Mouse (Mus musculus) testis, postnatal 10 days (tissue): ENCODE data around the gene Stmnd1.
"Not testable (repeated sequence)": the region's sequence is repeated elsewhere in the genome, so short reads cannot be mapped to it uniquely, and the experiment has no call there.

Source experiments
- DNase-seq: peaks from one replicate; pipeline ENCODE4 v3.0.0; 2021; ENCODE audit warnings: low spot score

Gene Stmnd1

GRCm38 (mm10) chr13:46273453-46274110 is at the start of gene Stmnd1:
Stmnd1 (plus strand) TSS chr13:46273721.
- peak; percentile 45 for DNase-seq

GRCm38 (mm10) chr13:46226956-46227355 is 46.6 kb upstream of the Stmnd1 start:
- no peak for DNase-seq

DNA sequence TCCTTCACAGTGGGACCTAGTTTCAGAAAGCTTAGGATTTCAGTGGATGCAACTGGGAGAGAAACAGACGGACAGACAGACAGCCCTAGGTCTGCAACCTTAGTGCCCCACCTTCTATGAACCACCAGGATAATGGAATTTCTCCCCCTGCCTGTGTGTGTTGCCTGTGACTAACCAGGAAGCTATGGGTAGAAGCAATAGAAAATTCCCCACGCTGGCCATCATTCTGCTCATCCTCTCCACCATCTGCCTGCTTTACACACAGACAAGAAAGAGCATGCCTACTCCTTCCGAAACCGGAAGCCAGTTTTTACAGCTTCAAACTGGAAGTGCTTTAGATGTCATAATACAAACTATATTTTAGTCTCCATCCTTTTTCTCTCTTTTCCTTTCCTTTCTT is 46.0 kb upstream of the Stmnd1 start:
- DNase-seq = no peak

DNA sequence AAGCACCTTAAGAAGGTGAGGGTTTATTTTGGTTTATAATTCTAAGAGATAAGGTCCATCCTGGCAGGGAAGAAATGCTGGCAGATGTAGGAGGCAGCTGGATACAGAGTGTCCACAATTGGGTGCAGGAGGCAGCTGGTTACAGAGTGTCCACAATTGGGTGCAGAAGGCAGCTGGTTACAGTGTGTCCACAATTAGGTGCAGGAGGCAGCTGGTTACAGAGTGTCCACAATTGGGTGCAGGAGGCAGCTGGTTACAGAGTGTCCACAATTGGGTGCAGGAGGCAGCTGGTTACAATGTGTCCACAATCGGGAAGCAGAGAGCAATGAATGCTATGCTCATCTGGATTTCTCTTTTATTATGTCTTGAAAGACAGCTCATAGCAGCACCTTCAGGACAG is 44.8 kb upstream of the Stmnd1 start:
- DNase-seq = not testable (repeated sequence)

DNA sequence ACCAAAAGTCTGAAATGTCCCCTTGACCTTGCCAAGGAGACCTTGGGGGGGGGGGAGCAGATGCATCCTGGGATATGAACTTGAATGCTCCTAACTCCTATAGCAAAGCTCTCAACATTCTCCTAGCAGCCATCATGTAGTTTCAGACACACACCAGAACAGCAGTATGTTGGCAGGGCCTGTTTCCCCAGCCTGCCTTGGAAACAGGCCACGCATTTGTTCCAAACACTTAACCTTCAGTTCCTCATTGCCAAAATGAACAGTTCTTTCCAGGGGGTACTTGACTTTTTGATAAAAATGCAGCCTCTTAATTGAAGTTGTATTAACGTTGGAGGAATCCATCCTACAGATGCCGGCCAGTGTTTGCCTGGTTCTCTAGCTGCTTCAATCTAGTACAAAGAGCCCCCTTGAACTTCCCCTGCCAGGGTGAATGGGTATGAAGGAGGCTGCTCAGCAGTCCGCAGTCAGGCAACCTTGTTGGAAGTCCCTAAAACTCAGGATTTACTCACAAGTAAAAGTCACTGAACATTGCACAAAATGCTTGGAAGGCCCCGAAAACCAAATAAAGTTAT is 41.9 kb upstream of the Stmnd1 start:
- DNase-seq = no peak

DNA sequence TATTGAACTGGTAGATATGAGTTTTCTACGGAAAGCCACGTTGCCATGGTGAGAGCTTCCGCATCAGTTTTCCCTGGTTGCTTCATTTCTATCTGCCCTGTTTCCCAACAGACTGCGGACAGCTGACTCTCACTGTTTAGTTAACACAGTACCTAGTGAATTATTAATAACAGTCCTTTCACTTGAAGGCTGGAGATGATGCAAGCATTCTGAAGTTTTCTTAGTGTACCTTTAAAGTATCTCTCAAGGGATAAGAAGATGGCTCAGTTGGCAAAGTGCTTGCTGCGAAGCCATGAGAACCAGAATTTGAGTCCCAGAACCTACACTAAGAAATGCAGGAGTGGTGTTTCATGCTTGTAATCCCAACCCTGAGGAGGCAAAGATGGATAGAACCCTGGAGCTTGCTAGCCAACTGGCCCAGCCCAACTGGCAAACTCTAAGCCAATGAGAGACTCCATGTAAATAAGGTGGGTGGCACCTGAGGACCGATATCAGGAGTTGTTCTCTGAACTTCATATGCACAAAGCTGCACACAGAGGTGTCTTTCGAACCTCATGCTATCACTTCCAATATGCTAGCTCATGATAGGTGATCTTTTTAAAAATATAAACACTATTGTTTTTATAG is 35.7 kb upstream of the Stmnd1 start:
- no peak for DNase-seq

- DNase-seq = no peak
These were observed 34.7 kb upstream of the Stmnd1 start for GRCm38 (mm10) chr13:46238796-46239195.

DNA sequence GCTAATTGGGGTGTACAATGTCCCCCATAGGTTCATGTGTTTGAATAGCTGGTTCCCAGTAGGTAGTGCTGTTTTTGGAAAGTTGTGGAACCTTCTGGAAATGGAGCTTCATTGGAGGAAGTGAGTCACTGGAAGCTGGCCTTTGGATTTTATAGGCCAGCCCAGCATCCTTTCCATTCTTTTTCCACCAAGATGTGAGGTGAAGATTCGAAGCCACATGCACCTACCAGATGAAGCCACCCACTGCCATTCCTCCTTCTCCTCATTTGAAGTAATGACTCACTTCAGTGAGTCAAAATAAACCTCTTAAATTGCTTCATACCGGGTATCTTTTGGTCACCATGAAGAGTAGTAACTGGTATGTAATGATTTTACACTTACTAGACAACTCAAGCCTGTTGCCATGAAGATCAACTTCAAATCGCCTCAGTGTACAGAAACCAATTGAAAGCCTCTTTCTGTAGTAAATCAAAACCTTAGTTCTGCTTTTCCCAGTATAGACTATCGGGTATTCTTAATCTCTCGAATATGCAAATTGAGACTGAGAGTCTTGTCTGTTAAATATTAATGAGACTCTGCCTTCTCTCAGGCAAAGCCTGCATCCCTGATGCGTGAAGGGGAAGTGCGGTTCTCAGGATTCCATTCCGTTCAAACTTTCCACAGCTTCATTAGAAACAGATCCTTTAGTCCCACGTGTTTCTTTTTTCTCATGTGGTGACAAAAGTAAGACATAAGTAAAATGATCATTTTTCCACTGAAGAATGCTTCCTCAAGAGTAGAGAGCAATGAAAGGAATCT is 31.9 kb upstream of the Stmnd1 start:
- no peak for DNase-seq

DNA sequence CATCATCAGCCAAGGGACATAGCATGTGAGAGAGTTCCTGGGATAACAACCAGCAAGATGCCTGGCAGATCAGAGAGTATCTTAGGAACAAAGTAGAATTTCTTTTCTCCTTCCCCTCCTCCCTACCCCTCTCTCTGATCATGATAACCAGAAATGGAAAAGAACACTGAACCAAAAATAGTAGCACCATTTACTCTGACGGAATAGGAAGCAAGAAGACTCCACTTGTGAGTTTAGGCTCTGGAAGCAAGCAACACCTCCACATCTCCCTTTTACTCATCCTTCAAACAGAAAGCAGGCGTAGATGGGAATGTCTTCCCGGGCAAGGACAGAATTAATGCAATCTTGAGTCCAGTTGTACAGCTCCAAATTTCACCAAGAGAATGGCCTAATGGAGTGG is 19.8 kb upstream of the Stmnd1 start:
- DNase-seq = no peak

DNA sequence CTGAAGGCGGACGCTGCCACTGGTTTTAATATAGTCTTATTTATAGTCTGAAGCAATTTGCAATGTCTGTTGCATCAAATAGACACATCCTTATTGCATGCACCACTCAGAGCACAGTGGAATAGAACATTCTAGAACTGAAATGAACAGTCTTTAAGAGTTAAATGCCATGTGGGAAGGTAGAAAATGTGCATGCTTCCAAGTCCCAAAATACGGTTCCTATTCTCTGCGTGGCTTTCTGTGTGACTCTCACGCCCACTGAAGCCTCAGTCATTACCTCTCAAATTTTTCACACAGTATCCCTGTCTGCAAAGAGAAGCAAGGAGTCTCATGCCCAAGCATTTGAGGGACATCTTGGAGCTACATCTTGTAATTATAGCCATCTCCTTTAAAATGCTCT is 19.4 kb upstream of the Stmnd1 start:
- DNase-seq = no peak

DNA sequence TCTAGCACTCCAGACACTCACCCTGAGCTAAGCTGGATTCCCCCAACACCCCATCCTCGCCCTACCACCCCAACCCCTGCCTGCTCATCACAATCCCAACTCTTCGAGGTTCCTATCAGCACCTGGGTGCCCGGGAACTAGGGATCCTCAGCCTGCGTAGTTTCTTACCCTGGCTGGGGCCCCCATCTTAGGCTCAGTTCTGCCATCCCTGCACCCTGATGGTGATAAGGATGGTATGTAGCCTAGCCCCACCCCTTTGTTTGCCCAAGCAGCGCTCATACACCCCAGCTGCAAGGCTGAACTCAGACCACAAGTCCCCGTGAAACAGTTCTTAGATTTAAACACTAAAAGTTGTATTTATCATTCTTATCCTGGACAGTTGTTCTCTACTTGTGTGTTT is 17.9 kb upstream of the Stmnd1 start:
- DNase-seq = no peak

DNA sequence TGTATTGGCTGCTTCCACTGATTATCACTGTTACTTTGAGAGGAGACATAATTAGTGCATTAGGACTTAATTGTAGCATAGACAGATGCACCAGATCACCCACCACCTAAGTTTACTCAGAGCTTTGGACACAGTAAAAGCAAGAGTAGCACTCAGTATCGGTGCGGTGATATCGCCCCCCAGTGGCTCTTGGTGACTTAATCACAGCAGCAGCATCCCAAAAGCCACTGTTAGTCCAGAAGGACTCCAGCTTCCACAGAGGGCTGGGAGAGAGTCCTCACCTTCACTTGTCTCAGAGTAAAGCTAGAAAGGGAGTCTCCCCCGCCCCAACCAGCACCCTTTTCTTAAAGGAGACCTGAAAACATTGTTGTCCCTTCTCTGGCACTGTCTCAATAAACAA is 15.7 kb upstream of the Stmnd1 start:
- DNase-seq = peak; percentile 83

GRCm38 (mm10) chr13:46259526-46259925 is 14.0 kb upstream of the Stmnd1 start:
- DNase-seq = no peak

GRCm38 (mm10) chr13:46261244-46261643 is 12.3 kb upstream of the Stmnd1 start:
- DNase-seq = no peak

DNA sequence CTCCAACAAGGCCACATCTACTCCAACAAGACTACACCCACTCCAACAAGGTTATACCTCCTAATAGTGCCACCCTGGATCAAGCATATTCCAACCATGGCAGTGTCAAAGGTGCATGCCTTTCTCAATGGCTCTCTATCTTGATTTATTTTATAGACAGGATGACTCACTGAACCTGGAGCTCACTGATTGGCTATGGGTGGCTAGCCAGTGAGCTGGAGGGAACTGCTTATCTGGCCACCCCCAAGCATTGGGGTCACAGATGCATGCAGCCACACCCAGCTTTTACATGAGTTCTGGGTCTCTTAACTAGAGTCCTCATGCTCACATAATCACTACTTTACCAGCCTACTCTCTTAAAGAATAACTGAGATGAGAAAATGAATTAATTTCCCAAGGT is 5.7 kb upstream of the Stmnd1 start:
- DNase-seq = no peak

DNA sequence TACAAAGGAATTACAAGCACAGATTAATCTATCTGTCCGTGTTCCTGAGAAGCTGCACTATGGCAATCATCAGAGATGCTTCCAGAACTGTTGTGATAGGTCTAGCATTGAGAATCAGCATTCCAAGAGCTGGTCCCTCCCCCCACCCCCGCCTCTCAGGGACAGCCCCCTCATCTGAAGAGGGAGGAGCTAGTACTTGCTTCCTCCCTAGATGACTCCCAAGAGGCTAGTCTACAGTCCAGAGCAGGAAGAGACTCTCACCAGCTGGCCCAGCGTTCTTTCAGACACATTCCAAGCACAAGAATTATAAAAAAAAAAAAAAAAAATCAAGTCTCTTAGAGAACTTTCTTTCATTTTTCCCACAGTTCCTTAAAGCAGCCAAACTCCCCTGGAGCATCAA is 5.2 kb upstream of the Stmnd1 start:
- DNase-seq = no peak

DNA sequence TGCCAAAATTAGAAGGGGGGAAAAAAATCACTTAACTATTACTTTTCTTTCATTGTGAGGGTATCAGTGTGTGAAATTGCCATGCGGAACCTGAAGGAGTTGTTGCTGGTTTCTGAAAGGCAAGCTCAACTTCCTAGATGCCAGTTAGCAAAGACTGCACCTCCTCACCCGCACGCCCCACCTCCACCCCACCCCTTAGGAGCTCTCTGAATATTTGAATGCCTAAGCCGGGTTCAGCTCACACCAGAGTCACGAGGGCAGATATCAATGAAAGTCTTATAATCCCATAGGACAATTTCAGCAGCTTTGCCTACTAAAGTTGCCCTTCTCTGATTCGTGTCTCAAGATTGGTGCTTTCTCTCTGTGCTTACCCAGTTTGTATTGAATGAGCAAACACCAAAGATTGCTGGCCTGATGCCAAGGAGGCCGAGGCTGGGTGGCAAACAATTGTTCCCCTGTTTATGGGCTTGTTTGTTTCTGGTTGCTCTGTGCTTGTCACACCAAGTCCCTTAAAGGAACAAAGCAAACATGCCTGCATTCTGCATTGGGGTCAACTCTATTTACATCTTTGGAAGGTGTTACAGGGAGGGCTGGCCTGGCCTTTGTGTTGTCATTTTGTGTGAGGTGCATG is 4.6 kb upstream of the Stmnd1 start:
- peak; percentile 66 for DNase-seq

DNA sequence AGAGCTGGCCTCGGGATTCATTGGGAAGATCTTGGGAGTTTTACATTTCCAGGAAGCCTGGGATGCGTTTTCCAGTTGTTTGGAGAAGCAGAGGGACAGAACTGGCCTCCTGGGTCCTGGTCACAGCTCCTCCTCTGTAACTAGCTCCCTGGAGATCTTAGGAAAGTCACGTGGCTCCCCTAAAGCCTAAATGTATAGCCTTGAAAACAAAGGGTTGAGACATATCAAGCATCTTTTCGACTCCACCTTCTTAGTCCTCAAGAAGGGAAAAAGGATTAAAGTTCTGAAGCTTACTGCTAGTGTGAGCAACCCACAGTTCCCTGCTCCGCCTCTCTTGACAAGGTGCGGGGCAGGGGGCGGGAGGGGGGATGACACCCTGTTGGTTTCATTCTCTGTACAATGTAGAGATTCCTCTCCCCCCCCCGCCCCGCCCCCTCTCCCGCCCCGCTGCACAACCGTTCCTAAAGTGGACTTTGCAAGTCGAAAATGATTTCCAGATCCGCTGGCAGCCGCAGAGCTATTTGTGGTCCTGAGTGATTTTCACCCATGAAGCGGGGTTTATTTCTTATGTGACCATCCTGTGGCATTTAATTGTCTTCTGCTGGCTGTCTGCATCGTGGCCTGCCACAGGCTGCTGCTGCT is 589 bp upstream of the Stmnd1 start:
- DNase-seq = no peak

DNA sequence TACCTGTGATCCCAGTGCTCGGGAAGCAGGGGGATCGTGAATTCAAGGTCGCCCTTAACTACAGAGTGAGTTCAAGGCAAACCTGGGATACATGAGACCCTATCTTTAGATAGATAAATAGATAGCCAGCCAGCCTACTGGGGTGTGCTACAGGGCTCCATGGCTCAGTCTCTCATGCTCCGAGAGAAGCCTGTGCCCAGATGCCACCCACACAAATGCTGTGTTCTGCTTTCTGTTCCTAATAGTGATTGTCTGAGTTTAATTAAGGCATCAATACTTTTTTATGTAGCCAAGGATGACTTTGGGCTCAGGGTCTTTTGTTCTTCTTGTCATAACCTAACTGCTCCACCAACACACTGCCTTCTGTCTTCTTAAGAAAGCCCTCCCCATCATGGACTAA is 2.2 kb downstream of the Stmnd1 start:
- DNase-seq = no peak

- no peak for DNase-seq
These were observed 9.0 kb downstream of the Stmnd1 start for GRCm38 (mm10) chr13:46282543-46282942.

DNA sequence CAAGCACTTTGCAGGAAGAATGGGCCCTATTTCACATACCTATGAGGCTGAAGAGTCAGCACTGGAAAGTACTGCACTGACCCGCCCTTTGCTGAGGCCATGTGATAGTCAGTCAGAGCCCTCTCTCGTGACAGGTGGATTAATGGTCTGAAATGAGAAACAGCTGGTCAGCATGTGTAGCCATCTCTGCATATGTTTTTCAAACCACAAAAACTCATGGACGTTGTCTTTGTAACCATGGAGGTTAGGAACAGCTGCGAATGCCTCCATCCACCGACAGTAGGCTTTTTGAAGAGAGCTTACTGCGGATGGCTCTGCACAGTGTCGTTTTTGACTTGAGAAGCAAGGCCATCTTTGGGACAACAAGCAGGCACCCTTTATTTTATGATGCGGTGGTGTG is 14.3 kb downstream of the Stmnd1 start:
- DNase-seq = no peak

- DNase-seq = no peak
These were observed 14.9 kb downstream of the Stmnd1 start for GRCm38 (mm10) chr13:46288372-46288771.
